Mouse (Mus musculus) layer of hippocampus, adult 8-10 months (tissue): ENCODE data around the gene Cd244a. TPM values are rescaled to one million over a fixed set of nuclear protein-coding genes. Genes with fewer than 3 reads are reported as not detected.
A peak's percentile ranks its signal among the peaks of the same experiment; 100 is the strongest.

Experiments
- DNase-seq, 2 experiments: peaks; one replicate each; pipeline ENCODE4 v3.0.0; 2022; ENCODE audit warnings: low spot score in 2 of 2
- total RNA-seq, 4 experiments: library from RNA; stranded (reverse); gene quantifications; 2 replicates each; pipeline ENCODE4 v1.2.4; 2022

The Cd244a gene
- 1 to 10 TPM in 2 of 4 experiments, not detected in 2; 1.5 to 1.6 TPM for total RNA-seq

DNA sequence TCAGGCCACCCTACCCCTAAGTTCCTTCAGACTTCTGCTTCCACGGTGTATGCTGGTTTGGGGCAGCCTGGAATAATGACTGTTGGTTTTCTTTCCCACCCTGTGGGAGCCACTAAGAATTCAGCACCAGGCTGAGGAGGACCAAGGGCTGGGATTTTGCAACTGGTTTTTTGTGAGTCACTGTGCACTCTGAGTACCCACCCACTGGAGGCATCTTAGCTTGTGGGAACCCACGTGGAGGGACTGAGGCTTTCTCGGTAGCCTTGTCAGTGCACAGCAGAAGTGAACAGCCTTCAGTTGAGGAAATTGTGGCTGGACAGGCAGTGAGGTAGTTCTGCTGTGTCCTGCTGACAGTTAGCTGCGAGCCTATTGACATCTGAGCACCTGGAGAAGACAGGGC lies at the start of gene Cd244a:
Gene Cd244a, plus strand, starts transcription at position 296 of the 400 bp plus-strand sequence.
- DNase-seq, result no peak

DNA sequence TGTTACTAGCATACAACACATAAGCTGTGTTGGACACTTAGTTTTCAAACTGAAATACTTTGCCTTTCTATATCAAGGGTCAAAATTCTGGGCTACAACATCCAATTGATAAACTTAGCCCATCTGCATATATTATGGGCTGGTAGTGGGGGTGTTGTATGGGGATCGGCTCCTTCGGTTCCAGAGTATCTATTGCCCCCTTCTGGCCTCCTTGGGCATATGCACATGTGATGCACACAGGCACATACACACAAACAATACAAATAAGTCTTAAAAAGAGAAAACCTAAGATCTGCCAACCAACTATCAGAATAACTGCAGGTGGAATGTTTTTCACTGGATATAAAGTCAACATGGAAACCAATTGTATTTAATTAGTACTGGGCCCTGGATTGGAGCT lies 45.8 kb upstream of the Cd244a start:
- DNase-seq, result no peak

DNA sequence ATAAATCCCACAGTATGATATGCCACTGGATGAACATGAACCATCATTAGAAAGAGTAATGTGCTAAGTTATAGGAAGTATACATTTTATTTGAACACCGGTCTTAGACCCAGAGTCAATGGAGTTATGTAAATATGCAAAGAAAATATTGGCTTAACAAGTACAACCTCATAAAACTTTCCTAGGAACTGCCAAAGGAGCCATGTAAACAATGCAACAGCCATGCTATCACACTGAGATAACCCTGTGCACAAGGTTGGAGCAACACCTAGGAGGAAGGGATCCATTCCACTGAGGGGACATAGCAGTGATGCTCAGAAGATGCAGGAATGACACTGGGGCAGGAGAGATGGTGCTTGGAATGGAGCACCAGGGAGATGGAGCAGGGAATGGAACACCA lies 45.2 kb upstream of the Cd244a start:
- no peak for DNase-seq

DNA sequence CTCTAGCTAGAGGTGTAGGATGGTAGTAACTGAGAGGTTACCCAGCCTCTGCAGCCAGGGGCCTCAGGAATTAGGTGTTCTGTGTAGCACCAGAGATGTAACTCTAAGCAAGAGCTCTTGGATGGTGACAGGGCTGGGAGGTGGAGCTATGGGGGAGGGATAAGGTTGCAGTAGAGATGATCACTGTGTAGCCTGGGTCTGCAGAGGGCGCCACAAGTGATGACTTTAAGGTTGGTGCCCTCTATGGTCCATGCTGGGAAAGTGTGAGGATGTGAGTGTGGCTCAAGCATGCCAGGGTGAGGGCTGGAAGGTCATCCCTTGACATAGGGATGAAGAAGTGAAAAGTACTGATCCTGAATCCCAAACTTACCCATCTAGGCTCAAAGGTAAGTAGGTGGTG lies 44.0 kb upstream of the Cd244a start:
- DNase-seq, result no peak

DNA sequence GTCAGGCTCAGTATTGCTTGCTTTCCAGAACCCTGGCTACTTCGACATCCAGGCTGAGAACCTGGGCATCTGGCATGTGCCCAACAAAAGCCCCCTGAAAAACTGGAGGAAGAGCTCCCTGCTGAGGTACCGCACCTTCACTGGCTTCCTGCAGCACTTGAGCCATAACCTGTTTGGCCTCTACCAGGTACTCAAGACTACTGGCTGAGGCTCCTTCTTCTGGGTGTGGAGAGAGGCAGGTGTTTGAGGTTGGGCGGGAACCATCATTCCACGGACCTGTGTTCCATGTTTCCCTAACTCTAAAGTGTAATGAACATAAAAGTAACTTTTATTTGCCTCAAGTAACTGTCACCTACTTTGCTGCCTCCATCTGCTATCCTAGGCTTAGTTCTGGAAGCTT lies 43.4 kb upstream of the Cd244a start:
- DNase-seq, result no peak

DNA sequence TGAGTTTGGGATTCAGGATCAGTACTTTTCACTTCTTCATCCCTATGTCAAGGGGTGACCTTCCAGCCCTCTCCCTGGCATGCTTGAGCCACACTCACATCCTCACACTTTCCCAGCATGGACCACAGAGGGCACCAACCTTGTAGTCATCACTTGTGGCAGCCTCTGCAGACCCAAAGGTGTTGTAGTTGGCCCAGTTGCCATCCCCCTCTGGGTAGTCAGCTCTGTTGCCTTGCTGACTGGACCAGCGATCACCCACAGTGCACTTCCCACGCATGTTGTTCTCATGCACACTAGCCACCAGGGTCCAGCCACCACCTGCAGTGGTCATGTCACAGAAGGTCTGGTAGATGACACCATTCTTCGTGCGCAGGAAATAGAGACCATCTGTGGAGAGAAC lies 27.6 kb upstream of the Cd244a start:
- no peak for DNase-seq

DNA sequence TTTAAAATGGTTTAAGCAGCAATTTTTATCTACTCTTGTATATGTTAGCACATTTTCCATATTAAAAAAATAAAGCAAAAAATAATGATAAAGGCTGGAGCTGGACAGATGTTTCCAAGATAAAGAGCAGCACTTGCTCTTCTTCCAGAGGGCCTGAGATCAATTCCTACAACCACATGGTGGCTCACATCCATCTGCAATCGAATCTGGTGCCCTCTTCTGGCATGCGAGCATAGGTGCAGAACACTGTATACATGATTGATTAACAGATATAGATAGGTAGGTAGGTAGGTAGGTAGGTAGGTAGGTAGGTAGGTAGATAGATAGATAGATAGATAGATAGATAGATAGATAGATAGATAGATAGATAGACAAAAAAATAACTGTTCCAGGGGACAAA lies 26.2 kb upstream of the Cd244a start:
- DNase-seq, result no peak

DNA sequence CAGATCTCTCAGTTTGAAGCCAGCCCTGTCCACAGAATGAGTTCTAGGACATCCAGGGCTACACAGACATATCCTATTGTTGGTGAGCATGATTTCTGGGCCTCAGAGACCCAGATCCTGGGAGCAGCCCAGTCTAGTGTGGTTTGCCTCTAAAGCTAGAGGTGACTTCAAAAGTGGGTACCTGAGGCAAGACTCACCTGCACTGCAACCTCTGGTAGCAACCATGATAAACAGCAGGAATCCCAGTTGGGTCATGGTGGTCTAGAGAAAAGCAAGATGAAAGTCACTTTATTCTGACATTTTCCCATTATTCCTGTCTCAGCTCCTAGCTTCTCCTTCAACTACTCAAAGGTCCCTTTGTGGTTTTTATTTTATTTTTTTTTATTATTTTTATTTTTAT lies 24.4 kb upstream of the Cd244a start:
- DNase-seq, result no peak

DNA sequence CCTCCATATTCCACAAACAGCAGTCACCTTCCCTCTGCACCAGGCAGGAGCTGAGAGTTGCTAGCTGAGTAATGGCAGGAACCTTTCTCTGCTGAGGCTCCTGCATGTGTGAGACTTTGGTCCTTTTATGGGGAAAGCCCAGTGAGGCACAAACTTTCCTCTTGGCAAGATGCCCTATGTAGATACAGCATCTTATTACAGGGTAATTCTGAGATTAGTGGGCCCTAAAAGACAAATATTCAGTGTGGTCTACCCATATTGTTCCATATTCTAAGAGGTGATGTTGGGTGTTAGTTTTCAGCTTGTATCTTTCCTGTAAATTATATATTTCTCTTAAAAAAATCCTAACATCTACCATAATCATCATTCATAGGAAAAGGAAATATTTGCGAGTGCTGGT lies 23.8 kb upstream of the Cd244a start, which contains the start of gene Itln1:
Gene Itln1, minus strand, starts transcription at position 101 of the 400 bp plus-strand sequence.
- no peak for DNase-seq

DNA sequence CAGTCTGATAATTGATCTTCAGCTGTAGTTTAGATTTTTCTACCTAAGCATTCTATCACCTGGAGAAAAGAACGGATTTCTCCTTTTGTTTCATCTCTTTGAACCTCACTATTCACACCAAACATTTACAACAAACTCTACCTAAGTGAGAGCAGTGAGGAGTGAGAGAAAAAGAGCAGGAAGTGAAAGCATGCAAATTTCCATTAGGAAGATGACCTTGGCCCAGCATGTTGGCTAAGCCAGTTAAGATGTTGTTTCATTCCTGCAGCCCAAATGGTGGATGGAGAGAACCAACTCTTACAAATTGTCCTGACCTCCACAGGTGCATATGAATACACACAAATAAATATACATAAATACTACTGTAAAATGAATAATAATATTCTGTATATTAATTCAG lies 18.3 kb upstream of the Cd244a start:
- no peak for DNase-seq

DNA sequence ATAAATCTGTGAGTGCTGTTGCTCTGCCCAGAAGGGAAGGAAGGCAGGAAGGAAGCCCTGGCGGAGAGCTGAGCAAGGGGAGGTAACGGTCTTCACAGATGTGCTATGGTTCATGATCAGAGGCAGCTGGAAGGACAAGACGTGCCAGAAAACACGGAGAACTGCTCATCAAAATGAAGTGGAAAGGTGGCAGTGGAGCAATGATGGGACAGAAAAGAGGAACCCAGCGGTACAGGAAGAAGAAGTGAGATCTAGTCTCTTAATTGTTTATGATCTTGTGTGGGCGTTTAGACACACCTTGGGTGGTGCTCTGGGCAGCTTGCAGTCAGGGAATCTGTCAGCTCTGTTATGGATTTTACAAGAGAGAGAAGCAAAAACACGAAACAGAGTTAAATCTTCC lies 7.7 kb upstream of the Cd244a start:
- DNase-seq, result no peak

DNA sequence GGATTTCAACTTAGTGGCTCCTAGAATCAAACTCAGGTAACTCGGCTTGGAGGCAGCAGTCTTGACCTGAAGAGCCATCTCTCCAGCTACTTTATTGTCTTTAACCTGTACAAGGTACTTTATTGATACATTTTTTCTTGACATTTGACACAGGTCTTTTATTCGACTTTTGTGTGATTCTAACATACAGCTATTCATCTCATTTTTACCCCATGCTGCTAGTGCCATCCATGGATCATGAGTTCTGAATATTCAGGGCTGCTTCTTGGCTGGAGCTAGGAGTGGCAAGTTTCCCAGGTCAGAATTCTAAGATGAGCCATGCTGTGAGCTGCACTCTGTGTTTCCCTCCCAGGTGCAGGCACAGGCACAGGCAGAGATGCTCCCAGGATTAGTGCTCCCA lies 6.8 kb upstream of the Cd244a start:
- no peak for DNase-seq

DNA sequence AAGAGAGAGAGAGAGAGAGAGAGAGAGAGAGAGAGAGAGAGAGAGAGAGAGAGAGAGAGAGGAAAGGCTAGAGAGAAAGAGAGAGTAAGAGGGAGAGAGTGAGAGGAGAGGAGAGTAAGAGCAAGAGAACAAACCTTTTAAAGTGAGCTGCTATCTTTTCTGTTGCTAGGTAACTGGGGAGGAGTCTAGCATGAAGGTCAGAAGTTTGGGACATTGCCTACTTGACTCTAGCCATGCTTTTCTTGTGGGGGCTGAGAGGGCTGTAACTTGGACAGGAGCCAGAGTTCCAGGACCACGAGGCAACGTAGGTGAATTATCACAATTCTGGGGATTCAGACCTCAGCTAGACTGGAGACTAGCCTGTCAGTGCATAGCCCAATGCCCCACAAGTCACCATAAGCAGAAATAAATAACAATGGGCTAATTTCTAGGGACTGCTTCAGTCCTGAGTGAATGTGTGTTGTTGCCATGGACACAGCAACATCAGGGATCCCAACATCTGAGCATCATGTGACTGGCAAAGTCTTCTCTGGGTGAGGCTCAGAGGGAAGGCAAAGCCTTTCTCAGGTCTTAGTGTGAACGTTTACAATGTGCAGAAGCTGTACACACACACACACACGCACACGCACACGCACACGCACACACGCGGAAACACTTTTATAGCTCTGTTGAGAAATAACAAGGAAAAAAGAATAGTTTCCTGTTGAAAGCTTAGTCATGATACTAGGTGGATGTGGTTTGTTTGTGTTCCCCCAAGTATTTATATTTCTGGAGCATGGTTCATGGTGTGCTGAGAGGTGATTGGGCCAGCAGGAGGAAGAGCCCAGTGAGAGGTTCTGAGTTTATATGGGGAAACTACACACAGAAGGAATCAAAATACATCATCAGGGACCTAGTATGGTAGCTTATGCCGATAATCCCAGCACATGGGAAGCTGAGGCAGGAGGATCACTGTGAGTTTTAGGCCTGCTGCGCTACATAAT lies 5.3 kb upstream of the Cd244a start:
- no peak for DNase-seq

DNA sequence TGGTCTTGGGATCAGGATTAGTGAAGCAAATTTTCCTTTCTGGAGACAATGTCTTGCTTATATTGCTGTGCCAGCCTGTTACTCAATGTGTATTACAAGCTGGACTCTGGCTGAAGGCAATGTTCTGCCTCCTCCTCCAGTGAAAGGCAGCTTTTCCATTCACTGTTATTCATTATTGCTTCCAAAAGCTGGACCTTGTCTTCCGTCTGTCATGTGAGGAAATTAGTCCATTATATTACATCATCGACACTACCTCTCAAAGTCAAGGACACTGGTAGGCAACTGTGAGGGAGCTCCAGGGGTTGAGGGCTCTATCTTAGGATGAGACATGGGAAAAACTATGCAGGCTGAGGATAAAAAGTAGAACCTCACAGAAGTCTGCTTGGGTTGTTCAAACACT lies 2.6 kb upstream of the Cd244a start:
- DNase-seq, result no peak

DNA sequence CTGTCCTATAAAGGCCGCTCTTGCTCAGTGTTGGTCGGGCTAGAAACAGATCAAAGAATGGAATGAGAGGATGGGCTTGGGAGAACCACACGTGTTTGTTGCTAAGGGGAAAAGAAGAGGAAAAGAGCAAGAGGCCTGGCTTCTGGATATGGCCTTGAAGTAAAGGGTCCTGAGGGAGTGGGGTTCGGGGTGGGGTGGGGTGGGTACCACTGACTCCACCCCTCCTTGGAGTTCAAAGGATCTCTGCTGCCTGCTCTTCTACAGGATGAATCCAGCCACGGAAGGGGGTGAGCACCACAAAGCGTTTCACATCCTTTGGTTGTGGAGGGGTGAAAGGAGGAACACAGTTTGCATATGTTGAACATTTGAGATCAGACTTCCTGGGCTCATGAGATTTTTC lies 586 bp upstream of the Cd244a start:
- no peak for DNase-seq

DNA sequence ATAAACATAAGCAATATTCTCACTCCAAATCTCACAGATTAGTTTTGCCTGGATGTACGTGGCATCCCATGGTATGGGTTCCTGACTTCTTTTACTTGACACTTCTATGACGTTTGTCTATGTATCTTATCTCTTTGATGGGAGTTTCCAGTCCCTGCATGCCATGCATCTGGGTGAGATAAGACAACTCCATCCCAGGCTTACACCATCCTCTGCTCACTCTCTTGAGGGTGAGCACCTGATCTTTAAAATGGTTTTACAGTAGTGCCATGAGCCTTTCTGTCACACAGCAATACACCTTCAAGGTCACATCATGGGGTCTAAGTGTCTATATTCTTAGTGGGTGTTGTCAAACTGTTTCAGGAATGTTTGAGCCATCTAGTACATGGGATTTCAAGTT lies 1.3 kb downstream of the Cd244a start:
- no peak for DNase-seq

DNA sequence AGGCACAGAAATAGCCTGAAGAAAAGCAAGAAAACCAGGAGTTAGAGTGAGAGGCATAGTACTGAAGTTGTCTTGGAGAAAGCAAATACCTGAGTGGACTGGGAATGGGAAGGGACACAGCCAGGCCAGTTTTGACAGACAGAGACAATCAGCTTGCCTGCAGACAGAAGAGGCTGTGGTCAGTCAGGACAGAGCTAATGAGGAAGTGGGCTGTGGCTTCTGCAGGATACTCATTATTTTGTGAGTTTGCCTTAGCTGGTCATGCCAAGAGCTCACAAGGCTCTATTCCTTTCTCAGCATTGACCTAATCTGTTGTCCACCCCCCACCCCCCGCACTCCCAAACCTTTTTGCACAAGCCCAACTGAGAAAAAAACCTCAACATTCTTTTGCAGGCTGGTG lies 2.2 kb downstream of the Cd244a start:
- no peak for DNase-seq

DNA sequence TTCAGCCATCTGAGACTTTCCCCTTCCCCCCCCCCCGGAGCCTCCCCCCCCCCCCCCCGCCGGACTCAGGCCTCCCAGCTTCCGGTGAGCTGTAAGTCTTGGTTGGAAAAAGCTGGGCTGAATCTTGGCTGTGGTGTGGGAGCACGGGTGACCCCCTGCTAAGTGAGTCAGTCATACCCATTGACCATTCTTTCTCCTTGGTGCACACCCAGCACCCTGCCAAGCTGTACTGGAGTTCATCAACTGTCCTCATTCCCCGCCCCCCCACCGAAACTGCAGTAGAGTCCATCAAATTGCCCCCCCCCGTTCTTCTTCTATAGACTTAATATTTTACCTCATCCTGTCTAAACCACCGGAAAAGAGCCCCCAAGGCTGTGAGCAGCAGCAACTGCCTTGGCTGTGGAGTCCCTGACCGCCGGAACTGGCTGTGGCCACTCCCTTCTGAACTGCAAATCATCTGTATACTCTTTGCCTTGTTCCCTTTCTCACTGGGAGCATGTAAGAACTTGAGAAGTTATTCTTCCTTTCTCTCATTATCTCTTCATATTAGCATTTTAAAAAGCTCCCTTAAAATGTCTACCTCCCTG lies 2.7 kb downstream of the Cd244a start:
- DNase-seq, result no peak

DNA sequence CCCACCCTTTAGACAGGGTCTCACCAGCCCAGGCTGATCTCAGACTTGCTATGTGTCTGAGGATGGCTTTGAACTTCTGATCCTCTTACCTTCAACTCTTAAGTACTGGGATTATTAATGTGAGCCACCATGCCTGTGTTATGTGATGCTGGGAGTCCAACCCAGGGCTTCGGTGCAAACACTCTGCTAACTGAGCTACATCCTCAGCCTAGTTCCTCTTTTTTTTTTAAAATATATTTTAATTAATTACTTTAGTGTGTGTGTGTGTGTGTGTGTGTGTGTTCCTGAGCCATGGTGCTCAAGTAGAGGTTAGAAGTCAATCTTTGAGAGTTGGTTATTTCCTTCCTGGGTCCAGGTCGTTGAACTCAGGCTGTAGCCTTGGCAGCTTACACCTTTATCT lies 4.0 kb downstream of the Cd244a start:
- DNase-seq, result no peak

DNA sequence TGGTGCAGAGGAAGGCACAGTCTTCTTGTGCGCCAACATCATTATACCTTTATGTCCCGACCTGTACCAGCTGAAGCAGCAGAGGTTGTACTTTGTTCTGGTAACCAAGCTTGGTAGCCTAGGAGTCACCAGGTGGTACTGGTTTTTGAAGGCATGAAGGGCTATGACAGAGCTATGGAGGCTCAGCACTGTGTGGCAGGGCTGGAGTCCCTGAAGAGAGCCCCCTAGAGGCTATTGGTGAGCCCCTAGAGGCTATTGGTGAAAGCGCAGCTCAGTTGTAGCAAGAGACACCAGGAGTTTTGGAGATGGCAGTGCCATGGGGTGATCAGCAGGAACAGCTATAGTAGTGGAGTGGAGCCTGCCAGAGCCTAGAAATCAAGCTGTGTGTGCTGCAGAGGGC lies 5.3 kb downstream of the Cd244a start:
- no peak for DNase-seq

DNA sequence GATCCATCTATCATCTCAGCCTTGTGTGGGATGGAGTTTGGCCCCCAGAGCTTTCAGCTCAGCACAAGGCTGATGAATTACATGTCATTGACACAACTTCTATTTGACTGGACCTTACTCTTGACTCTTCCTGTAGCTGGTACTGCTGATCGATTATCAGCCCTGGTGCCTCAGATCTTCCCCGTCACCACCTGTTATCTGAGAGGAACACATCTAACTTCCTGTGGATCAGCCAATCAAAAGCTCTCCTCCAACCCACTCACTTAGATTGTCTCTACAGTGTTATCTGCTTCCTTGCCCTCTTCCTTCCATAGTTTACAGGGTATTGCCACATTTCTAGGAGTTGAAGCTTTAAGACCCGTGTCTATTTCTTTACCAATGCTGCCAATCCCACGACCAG lies 6.9 kb downstream of the Cd244a start:
- DNase-seq, result no peak

DNA sequence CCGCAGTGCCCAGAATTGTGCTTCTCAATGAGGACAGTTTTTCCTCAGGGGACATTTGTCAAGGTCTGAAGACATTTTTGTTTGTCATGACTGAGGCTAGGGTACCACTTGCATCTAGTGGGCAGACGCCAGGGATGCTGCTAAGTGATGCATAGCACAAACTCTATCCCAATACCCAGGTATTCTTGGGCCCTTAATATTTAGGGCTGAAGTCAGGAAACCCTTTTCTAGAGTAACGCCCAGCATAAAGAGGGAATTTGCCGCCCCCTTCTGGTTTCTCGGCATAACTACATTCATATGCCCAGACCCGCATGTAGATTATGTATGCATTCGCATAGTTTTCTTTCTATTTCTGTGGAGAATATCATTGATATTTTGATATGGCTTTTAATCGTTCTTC lies 7.8 kb downstream of the Cd244a start:
- peak in 1 of 2 experiments; percentile 19 for DNase-seq

DNA sequence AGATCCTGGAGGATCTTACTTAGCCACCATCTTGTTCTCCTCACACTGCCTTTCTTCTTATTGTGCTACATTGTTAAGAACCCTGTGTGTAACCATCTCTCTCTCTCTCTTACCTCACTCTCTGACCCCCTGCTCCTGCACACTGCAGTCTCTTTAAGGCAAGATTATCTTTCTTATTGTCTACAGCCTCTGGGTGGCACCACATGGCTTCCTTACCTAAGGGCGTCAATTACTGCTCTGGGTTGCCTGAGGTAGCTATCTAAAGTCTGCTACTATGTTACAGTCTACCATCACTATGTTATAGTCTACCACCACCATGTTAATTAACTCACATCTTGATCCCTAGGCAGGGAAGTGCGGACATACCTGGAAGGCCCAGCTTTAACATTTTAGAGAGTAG lies 9.4 kb downstream of the Cd244a start:
- DNase-seq, result no peak
